Mouse (Mus musculus) megakaryocyte, embryonic 14.5 days (primary cell): ENCODE measurements around the gene Cadm4.
"Not testable (repeated sequence)": the region's sequence is repeated elsewhere in the genome, so short reads cannot be mapped to it uniquely, and the experiment has no call there.

Experiments used
- FLI1 ChIP-seq: IDR thresholded peaks from 2 replicates; pipeline ENCODE4 v1.6.1; 2012; ENCODE audit warnings: low read length, inconsistent platforms, mixed read lengths
- GATA1 ChIP-seq: IDR thresholded peaks from 3 replicates; pipeline ENCODE4 v1.6.1; 2012; ENCODE audit warnings: mixed read lengths, low read length, inconsistent platforms, borderline replicate concordance

DNA sequence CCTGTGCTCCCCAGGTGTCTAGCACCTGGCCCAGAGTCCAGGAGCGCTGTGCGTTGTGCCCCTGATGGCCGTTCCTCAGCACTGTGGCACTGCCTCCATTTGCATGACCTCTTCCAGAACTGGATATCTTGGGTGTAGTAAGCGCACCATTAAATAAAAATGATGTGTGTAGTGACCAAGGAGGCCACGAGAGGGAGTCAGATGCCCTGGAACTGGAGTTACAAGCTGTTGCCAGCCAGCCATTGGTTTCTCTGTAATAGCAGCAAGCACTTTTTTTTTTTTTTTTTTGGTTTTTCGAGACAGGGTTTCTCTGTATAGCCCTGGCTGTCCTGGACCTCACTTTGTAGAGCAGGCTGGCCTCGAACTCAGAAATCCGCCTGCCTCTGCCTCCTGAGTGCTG, 34.5 kb downstream of the Cadm4 start:
- TF ChIP-seq GATA1, FLI1: not testable (repeated sequence)
